Mouse (Mus musculus) embryo, embryonic 10.5 days (tissue): ENCODE measurements around the gene Clca3a2.
"Not testable (repeated sequence)": the region's sequence is repeated elsewhere in the genome, so short reads cannot be mapped to it uniquely, and the experiment has no call there.

ENCODE experiments used
- DNase-seq: peaks from one replicate; pipeline ENCODE4 v3.0.0-alpha.2; 2015; ENCODE audit warnings: low spot score

Gene Clca3a2

DNA sequence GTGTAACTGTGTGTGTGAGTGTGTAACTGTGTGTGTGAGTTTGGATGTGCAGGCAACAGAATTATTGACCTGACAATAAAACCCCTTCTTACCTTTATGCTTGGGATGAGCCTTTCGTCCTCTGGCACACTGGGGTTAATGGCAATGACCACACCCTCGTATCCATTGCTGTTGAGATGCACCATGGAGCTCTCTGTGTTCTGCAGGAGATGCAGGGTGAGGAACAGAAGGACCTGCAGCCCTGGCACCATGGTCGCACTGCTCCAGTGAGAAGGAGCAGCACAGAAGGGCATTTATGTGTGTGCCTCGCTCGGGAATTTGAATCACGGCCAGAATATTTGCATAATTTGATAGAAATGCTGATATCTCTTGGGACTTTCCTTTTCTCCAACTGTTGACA, at the start of gene Clca3a2:
Clca3a2 (minus strand) TSS at position 276 of the 400 bp plus-strand sequence.
- DNase-seq: not testable (repeated sequence)

DNA sequence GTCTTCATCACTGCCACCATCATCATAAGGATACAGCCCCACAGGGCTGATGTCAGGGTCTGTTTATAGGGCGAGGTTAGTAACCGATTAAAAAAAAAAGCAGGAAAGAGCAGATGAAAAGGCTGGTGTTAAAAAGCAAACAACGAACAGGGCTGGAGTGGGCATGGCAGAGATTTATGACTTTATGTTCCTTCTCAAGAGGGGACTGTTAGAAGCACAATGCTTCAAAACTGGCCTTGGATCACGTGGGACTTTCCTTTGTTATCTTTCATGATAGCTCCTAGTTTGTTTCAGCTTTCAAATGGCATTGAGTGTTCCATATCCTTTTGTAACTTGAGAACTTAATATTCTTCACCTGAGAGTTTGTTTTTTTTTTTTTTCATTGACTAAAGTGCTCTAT, 30.3 kb upstream of the Clca3a2 start:
- DNase-seq: no peak

DNA sequence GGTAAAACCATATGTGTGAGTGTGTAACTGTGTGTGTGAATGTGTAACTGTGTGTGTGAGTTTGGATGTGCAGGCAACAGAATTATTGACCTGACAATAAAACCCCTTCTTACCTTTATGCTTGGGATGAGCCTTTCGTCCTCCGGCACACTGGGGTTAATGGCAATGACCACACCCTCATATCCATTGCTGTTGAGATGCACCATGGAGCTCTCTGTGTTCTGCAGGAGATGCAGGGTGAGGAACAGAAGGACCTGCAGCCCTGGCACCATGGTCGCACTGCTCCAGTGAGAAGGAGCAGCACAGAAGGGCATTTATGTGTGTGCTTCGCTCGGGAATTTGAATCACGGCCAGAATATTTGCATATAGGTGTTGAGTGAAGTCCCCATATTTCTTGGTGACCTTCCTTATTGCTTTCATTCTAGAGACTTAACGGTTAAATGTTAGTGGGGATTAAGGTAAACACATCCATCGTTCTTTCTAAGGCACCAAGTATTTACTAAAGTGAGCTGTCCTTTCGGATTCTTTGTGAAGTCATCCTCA, 29.8 kb upstream of the Clca3a2 start, which contains the start of gene Clca3b:
Clca3b (minus strand) TSS at position 344 of the 543 bp plus-strand sequence.
- DNase-seq: not testable (repeated sequence)

DNA sequence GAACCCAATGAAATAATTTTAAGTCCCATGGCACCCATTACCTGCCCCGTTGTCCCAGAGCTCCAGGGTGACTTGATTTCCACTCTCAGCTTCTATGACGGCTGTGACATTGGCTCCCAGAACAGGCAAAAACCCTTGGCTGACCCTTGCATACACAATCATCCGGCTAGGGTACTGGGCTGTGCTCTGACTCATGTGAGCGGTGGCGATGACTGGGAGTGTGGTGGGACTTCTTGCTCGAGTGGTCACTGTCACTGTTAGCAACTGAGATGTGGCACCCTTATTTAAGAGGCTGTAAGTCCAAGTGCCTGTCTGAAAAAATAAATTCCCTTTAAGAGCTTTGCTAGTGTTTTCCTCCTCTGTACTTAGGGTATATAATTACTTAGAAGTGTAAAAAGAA, 8.0 kb upstream of the Clca3a2 start:
- no peak for DNase-seq

DNA sequence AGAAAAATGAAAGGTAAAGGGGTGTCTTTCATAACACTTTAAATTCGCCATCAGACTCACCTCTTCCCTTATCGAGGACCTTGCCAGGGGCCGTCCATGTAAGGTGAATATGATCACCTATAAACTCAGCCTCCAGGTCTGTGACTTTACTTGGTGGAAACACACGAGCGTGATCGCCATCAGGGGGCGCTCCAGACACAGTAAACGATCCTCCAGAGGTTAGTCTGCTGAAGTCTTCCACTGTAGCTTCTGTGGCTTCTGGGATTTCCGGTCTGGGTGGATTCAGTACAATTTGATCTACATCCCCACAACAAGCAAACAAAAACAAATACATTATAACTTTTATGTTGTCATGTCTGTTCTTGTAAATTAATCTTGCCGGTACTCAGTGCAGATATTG, 5.9 kb upstream of the Clca3a2 start:
- peak; percentile 89 for DNase-seq

DNA sequence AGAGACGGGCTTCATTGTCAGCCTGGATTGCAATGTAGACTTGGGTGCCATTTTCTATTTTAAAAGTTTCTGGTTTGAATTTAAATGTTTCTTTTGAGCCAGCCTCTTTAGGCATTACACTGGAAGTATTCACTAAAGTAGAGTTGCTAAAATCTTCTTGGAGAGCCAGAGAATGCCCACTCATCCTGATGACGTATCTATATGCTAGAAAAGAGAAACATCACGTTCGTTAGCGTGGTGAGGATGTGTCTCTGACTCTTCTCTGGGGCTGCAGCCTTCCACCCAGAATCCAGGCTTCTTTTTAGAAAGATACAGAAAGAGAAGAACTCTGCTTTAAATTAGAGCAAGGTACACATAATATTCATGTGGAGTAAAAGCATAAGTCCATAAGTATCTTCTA, 4.0 kb upstream of the Clca3a2 start:
- DNase-seq: no peak

DNA sequence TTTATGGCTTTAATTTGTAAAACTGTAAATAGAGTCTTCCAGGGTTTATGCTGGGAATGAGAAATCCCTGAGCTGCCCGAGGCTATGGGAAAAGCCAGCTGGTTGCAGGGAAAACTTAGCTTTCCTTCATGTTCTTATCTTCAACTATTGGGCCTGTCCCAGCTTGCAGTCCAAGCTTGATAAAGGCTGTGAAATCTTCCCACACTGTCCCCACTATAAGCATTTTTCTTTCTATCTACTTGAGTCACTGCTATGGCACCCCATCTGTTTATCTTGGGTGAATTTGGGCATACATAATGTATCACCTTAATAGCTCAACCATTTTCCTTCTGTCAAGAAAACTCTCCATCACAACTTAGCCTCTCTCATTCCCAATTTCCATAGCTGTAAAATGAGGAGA, 1.3 kb upstream of the Clca3a2 start:
- DNase-seq: no peak

DNA sequence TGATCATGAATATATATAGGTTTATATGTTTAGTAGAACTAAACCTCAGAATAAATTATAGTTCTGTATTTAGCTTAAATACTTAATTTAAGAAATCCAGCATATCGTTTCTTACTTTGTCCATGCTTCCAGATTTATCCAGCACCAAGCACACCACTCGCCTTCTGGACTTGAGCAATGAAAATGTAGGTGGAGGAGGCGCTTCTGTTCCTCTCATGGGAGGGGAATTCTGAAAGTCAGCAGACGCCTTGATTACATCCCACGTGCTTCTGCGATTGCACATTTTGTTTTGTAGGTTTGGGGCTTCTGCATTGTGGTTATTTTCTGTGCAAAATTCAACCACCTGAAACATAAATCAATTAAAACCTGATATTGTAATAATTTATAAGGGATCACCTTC, 6.0 kb downstream of the Clca3a2 start:
- not testable (repeated sequence) for DNase-seq

DNA sequence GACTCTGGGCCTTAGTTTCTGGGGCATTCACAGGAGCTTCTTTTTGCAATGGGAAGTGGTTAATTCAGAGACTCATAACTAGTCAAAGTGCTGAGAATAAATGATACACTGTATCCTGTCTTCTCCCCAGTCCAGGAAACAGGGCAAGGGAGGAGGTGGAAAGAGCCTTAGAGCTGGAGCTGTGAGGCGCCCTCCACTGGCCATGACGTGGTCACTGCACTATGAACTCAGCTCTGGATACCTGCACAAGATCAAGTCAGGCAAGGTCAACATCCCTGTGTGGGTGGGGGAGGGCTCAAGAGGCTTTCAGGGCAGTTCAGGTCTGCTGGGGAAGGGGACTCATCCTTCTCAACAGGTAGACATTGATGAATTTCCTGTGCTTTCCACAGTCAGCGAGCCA, 7.5 kb downstream of the Clca3a2 start:
- no peak for DNase-seq

DNA sequence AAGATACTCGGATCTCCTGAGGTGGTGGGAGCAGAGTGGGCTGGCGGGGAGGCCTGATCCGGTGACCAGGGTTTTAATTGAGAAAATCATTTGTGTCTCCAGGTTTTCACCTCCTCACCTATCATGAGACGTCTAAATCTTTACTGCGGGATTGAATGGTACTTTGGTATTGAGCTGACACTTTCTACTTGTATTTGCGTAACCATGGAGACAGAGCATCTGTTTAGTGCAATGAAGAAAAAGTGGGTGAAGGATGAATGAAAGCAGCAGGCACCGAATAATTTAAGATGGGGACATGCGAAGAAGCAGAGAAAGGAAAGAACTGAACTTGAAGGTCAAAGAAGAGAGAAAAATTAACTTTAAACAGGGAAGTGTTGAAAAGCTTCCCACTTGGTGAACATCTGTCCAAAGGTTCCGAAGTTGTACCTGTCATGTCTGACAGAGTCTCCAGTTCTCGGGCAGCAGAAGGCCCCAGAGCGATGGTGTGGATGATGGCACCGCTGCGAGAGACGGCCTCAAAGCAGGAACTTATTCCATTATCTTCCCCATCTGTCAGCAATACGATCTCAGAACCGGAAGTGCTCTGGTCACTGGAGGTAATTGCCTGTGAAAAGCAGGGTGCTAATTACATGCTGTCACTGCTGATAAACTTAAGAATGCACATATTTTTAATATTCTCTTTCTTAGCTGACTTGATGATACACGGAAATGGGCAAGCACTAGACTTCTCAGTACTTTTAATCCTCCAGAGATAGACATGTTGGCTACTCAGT, 11.0 kb downstream of the Clca3a2 start:
- not testable (repeated sequence) for DNase-seq

DNA sequence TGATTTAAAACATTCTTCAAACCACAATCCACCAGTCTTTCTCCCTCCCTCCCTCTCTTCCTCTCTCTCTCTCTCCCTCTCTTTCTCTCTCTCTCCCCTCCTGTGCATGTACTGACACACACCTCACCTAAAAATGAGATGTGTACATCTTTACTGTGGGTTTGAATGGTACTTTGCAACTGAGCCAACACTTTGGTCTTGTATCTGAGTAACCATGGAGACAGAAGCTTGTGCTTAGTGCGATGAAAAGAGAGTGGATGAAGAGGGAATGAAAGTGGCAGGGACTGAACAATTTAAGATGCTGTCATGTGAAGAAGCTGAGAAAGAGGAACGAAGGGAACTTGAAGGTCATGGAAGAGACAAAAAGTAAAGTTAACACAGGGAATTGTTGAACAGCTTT, 12.7 kb downstream of the Clca3a2 start:
- DNase-seq: not testable (repeated sequence)

DNA sequence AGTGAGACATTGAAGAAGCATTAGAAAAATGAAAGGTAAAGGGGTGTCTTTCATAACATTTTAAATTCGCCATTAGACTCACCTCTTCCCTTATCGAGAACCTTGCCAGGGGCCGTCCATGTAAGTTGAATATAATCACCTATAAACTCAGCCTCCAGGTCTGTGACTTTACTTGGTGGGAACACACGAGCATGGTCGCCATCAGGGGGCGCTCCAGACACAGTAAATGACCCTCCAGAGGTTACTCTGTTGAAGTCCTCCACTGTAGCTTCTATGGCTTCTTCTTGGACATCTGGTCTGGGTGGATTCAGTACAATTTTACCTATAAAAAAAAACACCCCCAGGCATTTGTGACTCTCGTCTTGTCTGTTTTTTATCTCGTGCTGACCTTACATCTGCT, 17.4 kb downstream of the Clca3a2 start:
- DNase-seq: peak; percentile 59

DNA sequence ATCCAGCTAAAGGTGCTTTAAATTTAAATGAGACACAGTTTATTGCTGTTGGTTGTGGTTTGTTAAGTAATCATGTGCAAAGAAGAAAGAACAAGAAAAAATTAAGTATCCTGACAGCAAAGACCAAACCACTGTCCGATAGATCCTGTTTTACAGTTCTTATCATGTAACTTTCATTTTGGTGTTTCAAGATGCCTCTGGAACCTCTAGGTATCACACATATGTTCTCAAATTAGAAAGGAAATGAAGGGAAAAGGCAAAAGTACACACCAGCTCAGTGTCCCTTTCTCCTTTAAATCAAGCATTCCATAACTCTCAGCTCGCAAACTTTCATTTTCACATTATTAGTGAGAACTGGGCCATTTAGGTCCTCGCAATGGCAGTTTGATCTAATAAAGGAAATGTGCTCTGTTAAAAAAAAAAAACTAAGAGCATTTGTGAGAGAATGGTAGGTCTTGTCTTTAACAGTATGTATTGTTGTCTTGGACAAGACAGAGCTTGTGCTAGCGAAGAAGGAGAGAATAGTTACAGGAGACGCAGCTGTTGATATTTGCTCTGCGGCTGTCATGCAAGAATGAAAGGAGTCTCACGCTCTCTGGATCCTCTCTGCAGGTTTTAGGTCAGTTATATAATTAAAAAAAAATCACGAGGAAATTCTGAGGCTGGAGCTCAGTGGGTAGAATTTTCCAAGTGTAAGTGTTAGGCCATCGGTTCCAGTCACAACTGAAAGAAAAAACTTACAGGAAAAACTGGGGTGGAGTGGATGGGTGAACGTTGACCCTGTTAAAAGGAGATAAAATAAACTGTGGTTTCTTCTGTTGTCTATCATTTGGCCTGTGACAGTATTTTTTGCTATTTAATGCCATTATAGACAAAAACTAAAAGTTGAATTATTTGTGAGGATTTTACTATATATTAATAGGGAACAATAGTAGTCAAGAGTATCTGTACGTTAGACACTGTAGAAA, 33.8 kb downstream of the Clca3a2 start:
- DNase-seq: no peak

DNA sequence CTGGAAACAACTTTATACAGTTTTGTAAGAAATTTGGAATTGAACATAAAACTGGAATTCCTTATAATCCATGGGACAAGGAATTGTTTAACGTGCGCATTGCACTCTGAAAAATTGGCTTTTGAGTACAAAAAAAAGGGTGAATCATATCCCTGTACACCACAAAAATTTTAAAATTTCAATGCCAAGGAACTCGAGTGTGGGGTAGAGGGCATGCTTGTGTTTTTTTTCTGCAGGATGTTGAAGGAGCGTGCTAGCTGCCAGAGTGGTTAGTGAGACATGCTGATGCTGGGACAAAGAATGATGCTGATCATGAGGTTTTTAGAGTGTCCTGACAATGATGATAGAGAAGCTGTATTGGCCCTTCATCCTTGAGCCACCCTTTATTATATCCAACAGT, 54.1 kb downstream of the Clca3a2 start:
- no peak for DNase-seq

DNA sequence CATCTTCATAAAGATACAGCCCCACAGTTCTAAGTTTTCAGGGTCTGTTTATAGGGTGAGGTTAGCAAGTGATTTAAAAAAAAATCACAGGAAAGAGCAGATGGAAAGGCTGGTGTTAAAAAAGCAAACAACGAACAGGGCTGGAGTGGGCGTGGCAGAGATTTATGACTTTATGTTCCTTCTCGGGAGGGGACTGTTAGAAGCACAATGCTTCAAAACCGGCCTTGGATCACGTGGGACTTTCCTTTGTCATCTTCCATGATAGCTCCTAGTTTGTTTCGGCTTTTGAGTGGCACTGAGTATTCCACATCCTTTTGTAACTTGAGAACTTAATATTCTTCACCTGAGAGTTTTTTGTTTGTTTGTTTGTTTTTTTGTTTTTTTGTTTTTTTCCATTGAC, 57.8 kb downstream of the Clca3a2 start:
- DNase-seq: peak; percentile 7

DNA sequence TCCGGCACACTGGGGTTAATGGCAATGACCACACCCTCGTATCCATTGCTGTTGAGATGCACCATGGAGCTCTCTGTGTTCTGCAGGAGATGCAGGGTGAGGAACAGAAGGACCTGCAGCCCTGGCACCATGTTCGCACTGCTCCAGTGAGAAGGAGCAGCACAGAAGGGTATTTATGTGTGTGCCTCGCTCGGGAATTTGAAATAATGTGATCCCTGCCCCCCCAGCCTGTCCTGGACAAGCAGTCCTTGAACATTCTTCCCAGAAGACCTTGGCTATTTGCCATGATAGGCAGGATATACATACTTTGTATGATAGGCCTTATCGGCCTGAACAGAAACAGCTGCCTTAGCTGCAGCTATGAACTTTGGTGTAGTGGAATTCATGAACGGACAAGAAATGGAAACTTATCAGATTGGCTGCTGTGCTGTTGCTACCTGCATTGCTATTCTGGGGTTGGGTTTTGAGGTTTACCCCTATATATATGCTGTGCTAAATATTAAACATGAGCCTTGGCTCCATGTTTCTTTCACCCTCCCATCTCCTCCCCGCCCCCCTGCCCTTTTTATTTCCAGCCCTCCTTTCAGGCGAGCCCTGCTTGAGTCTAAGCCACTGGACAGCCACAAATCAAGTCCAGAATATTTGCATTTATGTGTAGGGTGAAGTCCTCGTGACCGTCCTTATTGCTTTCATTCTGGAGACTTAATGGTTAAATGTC, 58.5 kb downstream of the Clca3a2 start, which contains the start of gene Clca3a1:
Clca3a1 (minus strand) TSS at position 386 of the 718 bp plus-strand sequence.
- DNase-seq: no peak

DNA sequence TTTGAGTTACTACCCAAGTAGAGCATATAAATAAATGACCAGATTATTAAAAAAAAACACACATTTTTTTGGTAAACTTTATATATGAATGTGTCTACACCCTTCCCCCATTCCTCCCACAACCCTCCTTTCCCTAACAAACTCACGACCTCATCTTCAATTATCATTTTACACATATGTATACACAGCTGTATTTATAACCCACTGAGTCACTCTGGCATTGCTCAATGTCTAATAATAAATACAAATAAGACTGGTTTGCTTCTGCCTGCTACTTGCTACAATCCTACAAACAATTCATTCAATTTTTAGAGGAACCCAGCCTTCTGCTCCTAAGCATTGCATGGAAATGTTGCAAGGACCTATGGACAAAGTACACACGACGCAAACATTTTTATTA, 59.6 kb downstream of the Clca3a2 start:
- no peak for DNase-seq

DNA sequence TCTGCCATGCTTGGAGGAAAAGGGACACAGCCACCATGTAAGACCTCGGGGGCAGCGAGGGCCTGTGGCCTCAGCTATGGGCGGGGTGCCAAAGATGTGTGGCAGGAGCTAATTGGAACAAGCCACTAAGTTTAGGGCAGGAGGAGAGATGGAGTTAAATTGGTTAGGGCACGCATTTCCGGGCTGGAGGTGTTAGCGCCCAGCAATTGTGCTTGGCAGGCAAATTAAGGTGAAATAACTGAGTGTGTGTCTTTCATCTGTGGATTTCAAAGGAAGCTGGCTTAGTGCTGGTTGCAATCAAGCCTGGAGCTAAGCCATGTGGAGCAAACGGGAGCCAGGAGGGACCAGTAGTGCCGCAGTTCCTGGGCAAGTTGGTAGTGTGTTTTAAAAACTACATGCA, 63.2 kb downstream of the Clca3a2 start:
- not testable (repeated sequence) for DNase-seq

DNA sequence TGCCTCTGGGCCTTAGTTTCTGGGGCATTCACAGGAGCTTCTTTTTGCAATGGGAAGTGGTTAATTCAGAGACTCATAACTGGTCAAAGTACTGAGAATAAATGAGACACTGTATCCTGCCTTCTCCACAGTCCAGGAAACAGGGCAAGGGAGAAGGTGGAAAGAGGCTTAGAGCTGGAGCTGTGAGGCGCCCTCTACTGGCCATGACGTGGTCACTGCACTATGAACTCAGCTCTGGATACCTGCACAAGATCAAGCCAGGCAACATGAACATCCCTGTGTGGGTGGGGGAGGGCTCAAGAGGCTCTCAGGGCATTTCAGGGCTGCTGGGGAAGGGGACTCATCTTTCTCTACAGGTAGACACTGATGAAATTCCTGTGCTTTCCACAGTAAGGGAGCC, 66.2 kb downstream of the Clca3a2 start:
- peak; percentile 29 for DNase-seq

DNA sequence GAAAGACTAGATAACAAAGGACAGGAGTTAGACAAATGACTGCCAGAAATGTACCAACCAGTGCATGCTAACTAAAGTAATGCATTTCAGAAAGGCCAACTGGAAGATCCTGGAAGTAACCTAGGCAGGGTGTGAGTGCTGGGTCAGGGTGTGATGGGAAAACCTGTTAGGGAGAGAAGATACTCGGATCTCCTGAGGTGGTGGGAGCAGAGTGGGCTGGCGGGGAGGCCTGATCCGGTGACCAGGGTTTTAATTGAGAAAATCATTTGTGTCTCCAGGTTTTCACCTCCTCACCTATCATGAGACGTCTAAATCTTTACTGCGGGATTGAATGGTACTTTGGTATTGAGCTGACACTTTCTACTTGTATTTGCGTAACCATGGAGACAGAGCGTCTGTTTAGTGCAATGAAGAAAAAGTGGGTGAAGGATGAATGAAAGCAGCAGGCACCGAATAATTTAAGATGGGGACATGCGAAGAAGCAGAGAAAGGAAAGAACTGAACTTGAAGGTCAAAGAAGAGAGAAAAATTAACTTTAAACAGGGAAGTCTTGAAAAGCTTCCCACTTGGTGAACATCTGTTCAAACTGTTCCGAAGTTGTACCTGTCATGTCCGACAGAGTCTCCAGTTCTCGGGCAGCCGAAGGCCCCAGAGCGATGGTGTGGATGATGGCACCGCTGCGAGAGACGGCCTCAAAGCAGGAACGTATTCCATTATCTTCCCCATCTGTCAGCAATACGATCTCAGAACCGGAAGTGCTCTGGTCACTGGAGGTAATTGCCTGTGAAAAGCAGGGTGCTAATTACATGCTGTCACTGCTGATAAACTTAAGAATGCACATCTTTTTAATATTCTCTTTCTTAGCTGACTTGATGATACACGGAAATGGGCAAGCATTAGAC, 70.0 kb downstream of the Clca3a2 start:
- not testable (repeated sequence) for DNase-seq

DNA sequence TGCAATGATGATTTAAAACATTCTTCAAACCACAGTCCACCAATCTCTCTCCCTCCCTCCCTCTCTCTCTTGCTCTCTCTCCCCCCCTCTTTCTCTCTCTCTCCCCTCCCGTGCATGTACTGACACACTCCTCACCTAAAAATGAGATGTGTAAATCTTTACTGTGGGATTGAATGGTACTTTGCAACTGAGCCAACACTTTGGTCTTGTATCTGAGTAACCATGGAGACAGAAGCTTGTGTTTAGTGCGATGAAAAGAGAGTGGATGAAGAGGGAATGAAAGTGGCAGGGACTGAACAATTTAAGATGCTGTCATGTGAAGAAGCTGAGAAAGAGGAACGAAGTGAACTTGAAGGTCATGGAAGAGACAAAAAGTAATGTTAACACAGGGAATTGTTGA, 71.6 kb downstream of the Clca3a2 start:
- DNase-seq: not testable (repeated sequence)
